ENCODE assay signal across 8 mouse cellular contexts in the genomic region with DNA sequence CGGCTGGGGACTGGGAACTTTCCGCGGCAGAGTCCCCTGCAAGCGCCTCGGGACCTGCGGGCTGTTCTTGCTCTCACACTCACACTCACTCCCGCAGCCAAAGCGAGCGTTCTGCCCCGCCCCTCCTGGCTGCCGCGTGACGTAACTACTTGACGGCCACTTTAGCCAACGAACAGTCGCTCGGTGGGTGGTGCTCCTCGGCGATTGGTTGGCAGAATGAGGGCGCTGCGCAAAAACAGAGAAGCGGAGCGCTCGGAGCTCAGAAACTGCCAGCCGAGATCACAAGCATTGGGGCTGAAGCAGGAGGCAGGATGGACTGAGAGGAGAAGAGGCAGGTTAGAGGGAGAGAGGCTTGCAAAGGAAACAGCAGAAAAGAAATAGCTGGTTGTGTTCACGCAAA. TPM values are rescaled to one million over a fixed set of nuclear protein-coding genes. Genes with fewer than 3 reads are reported as not detected.
DNase-seq lines count a peak whose midpoint lies in the region; ATAC-seq and TF ChIP-seq lines count a peak whose summit lies in the region.

A gene (plus strand): TSS at position 254 of the 400 bp plus-strand sequence.

- TF ChIP-seq POLR2A in olfactory bulb, adult 2 months (IDR thresholded peaks at IDR 0.05; ENCODE audit: insufficient read depth, low read depth, low read length), result peak; percentile 99

- TF ChIP-seq EP300 in liver, postnatal 0 days (IDR thresholded peaks at IDR 0.05; ENCODE audit: low read depth), result no peak

- no peak for DNase-seq in Patski (ENCODE audit: low read depth, low spot score)
- peak; percentile 96 for DNase-seq in cerebellum, adult 9-10 months
- DNase-seq in frontal cortex, adult 2 months (ENCODE audit: extremely low spot score in 1 of 2, low spot score in 1 of 2), result peak; percentile 98 to 99
- peak; percentile 98 for DNase-seq in layer of hippocampus, adult 2 months (ENCODE audit: low spot score in 2 of 2)
- DNase-seq in liver, postnatal 0 days, result peak; percentile 81
- DNase-seq in urinary bladder, postnatal 36 days (ENCODE audit: low spot score in 2 of 2), result peak; percentile 86 to 91

- H3K36me3 ChIP-seq in liver, postnatal 0 days (replicated peaks; ENCODE audit: insufficient read depth, low read length), result no peaks in the 10 kb centered on the region

- peak within 1 kb of the TSS; percentile 88 for H3K27ac ChIP-seq in layer of hippocampus, adult 2 months
- H3K27ac ChIP-seq in liver, postnatal 0 days (ENCODE audit: low read depth), result no peak within 1 kb of the TSS
- peak within 1 kb of the TSS; percentile 79 for H3K27ac ChIP-seq in olfactory bulb, adult 2 months (ENCODE audit: insufficient read depth, low read depth, low read length)

- H3K9ac ChIP-seq in liver, postnatal 0 days (replicated peaks), result no peak within 1 kb of the TSS

- peak within 1 kb of the TSS; percentile 70 for H3K4me3 ChIP-seq in layer of hippocampus, adult 2 months
- peak within 1 kb of the TSS; percentile 41 for H3K4me3 ChIP-seq in liver, postnatal 0 days (ENCODE audit: low read depth, low read length)
- H3K4me3 ChIP-seq in olfactory bulb, adult 2 months (ENCODE audit: insufficient read depth, low read depth, low read length), result peak within 1 kb of the TSS; percentile 88

- under 1% methylated on average over 26 of the region's 26 CpGs for WGBS in liver, postnatal 0 days (ENCODE audit: insufficient replicate concordance)
- WGBS in olfactory bulb, adult 2 months, result under 1% methylated on average over 26 of the region's 26 CpGs

- H3K9me3 ChIP-seq in liver, postnatal 0 days (ENCODE audit: low read length), result no peaks in the 10 kb centered on the region

- in situ Hi-C loops in Patski (cut with MboI; ENCODE audit: low pct_unique_long_range_greater_than_20kb), result no loop called here

- peak; percentile 65 for ATAC-seq in Patski
- peak; percentile 86 to 87 for ATAC-seq in hematopoietic stem cell, adult 5-6 weeks (replicated peaks in 1 of 2; ENCODE audit: insufficient read depth in 1 of 2, low FRiP score in 2 of 2, low TSS enrichment in 1 of 2, low read depth in 1 of 2, poor library complexity in 2 of 2, severe bottlenecking in 2 of 2)
- peak; percentile 91 for ATAC-seq in liver, postnatal 0 days

- H3K27me3 ChIP-seq in Patski, result peaks cover 63% of the 10 kb centered on the region
- H3K27me3 ChIP-seq in liver, postnatal 0 days (ENCODE audit: insufficient read depth, low read length), result peaks cover 65% of the 10 kb centered on the region

- POLR2A ChIA-PET in Patski (lab: Charles Lee), result no interaction called here

- H3K4me1 ChIP-seq in liver, postnatal 0 days (ENCODE audit: insufficient read depth), result peaks cover 10% of the 10 kb centered on the region
- peaks cover 4% of the 10 kb centered on the region; the same call in 1 of the 2 replicates for H3K4me1 ChIP-seq in olfactory bulb, adult 2 months (ENCODE audit: control insufficient read depth, insufficient read depth, low read length)

- TF ChIP-seq CTCF in Patski (IDR thresholded peaks at IDR 0.05), result no peak
- peak; percentile 16 for TF ChIP-seq CTCF in layer of hippocampus, adult 2 months (conservative IDR thresholded peaks at IDR 0.05)
- no peak for TF ChIP-seq CTCF in liver, postnatal 0 days (IDR thresholded peaks at IDR 0.05; ENCODE audit: low read depth)
- TF ChIP-seq CTCF in olfactory bulb, adult 2 months (IDR thresholded peaks at IDR 0.05; ENCODE audit: insufficient read depth, low read depth, low read length), result no peak

- peak within 1 kb of the TSS; percentile 71 for H3K4me2 ChIP-seq in liver, postnatal 0 days (ENCODE audit: low read depth, low read length)

- CTCF ChIA-PET in Patski (lab: Charles Lee), result no interaction called here

RNA-seq across cellular contexts. Expression of the gene that starts here (rescaled TPM):
- 0.01 TPM for polyA plus RNA-seq in Patski (2021)
- 87.3 and 105 TPM in 2 replicates for polyA plus RNA-seq in frontal cortex, adult 2 months (2012; rRNA removed)
- 0.69 and 0.94 TPM in 2 replicates for total RNA-seq in hematopoietic stem cell, adult 5-6 weeks (2017)
- 10 to 100 TPM; 91.9 to 92.5 TPM for total RNA-seq in layer of hippocampus, adult 2 months (2021)
- polyA plus RNA-seq in liver, postnatal 0 days (2015; fragmentation: Nextera tagmentation; extraction: Ambion mirVana), result not detected in 2 replicates
- 71.0 and 164 TPM in 2 replicates for polyA plus RNA-seq in olfactory bulb, adult 2 months (2012; ENCODE audit: insufficient read depth, insufficient read length, low replicate concordance, missing spikeins)

Comparison
In these comparisons a context has a peak if more than half of its experiments do, and no peak if none do; other contexts are left out.
1. RNA of the gene that starts here (total RNA-seq): 91.9 to 92.5 TPM in layer of hippocampus, adult 2 months; 0.69 to 0.94 TPM in hematopoietic stem cell, adult 5-6 weeks; every median in the first group is over 10 times any median in the second.
2. RNA of the gene that starts here (polyA plus RNA-seq): 87.3 to 105 TPM in frontal cortex, adult 2 months and 71.0 to 164 TPM in olfactory bulb, adult 2 months; 0.01 TPM in Patski (single experiment) and not detected in liver, postnatal 0 days; every median in the first group is over 10 times any median in the second.
3. Peak in ATAC-seq in Patski; RNA of the gene not detected or under 1 TPM.
4. Peak in ATAC-seq in hematopoietic stem cell, adult 5-6 weeks; RNA of the gene not detected or under 1 TPM.
5. Peak in DNase-seq, ATAC-seq, H3K4me3 ChIP-seq and H3K4me2 ChIP-seq in liver, postnatal 0 days; RNA of the gene not detected or under 1 TPM.
6. Peak in every context shown above with its lines, with median percentiles within 50 percentile points of each other: ATAC-seq and H3K4me3 ChIP-seq.